Mouse (Mus musculus) large intestine, adult 2 months (tissue): ENCODE measurements around the gene Zfp106. TPM values are rescaled to one million over a fixed set of nuclear protein-coding genes. Genes with fewer than 3 reads are reported as not detected.
A peak's percentile ranks its signal among the peaks of the same experiment; 100 is the strongest.

Experiments
- DNase-seq: peaks from one replicate; pipeline ENCODE4 v3.0.0-alpha.2; 2012; ENCODE audit warnings: low read depth, low spot score
- WGBS: fragments of 180-500 bp; shearing (Covaris S2); methylation state at CpG from one replicate; pipeline ENCODE4 v1.1.7; 2018; 5-methylcytosine and 5-hydroxymethylcytosine counted together
- polyA plus RNA-seq: library from polyadenylated mRNA; depleted of rRNA; stranded (reverse); fragments of >200 nt; gene quantifications from 2 replicates; pipeline ENCODE4 v1.2.3, GENCODE M21; 2012; rRNA removed

Gene Zfp106
- polyA plus RNA-seq, 1 experiment, result 27.4 TPM

DNA sequence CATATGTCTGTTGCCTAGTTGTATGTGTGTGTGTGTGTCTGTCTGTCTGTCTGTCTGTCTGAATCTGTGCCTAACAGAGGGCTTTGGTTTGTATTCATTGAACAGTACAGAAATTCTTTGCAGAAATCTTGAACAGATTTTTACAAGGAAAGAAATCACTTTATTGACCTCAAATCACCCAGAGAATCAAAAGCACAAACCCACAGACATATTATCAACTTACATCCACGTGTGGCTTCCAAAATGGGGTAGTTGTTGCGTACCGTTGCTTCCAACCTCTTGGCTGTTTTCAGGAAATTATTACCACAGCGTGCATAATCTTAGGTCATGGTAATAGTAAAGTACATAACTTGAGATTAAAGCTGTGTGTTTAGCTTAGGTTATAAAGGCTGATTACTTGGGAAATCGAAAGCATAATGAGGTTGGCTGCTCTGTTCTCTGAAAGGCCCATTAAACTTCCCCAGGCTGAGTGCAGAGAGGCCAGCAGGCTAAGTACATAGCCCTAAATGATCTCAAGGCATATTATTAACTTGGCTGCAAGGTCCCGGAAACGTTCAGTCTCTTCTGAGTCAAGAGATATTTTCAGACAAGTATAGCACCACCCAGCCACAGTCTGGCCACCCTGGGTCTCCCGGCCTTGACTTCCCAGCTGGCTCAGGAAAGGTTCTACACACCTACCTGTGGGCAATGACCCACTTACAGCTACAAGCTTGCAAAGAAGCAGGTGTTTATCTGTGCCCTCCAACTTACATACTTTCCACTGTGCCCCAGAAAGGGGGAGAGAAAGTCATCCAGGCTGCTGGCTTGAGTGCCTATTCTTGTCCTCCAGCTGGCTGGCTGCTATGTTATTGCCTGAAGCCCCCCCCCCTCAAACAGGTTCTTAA, 80.9 kb downstream of the Zfp106 start:
- DNase-seq, result peak; percentile 62
- WGBS, result 16% methylated on average over 8 of the region's 8 CpGs

- DNase-seq, result no peak
- WGBS, result 33% methylated on average over 8 of the region's 8 CpGs
These were observed 81.7 kb downstream of the Zfp106 start for GRCm38 (mm10) chr2:120481921-120482320.

DNA sequence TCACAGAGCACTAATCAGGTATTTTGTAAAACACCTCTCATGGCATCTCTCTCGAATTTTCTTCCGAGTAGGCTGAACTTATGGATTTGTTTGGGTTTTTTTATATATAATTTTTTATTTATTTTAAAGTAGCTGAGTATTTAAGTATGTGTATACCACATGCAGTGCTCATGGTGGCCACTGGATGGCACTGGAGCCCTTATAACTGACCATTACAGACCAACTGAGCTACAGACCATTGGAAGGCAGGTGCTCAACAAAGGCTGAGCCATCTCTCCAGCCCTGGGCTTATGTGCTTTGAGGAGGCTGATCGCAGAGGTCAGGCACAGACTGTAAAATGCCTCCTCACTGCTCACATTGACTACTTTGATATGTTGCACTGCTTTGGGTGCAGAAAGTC, 85.0 kb downstream of the Zfp106 start:
- 48% methylated on average over 3 of the region's 3 CpGs for WGBS
- DNase-seq, result peak; percentile 38

GRCm38 (mm10) chr2:120476277-120477087, 87.2 kb downstream of the Zfp106 start:
- no peak for DNase-seq
- 83% methylated on average over 13 of the region's 13 CpGs for WGBS

DNA sequence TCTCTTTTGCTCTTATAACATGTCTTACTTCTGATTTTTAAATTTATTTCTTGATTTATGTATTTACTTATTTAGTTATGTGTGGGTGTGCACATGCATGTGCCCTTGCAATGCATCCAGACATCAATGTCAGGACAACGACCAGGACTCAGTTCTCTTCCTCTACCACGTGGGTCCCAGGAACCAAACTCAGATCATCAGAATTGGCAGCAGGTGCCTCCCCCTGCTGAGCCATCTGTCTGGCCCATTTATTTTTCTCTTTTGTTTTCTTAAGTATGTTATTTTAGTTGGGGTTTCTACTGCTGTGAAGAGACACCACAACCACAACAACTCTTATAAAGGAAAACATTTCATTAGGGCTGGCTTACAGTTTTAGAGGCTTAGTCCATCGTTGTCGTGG, 92.8 kb downstream of the Zfp106 start:
- no peak for DNase-seq
- WGBS, result 79% methylated on average over 4 of the region's 4 CpGs

GRCm38 (mm10) chr2:120469715-120470114, 93.9 kb downstream of the Zfp106 start:
- 81% methylated on average over 10 of the region's 10 CpGs for WGBS
- DNase-seq, result no peak

DNA sequence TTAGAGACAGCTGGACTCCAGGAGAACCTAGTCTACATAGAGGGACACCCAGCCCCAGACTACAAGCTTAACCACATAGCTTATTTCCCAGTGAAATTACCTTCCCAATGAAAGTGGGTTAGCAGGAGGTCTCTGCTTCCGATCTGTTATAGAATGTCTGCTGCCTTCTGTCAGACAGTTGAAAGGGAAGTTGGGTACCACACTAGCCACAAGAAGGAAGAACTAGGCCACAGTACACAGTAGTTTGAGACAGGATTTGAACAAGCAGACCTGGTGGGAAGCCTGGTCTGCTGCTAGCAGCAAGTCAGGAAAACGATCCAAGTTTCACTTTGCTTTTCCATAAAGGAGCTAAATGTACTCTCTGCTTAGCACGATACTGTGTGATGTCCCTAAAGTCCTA, 94.4 kb downstream of the Zfp106 start:
- 73% methylated on average over 3 of the region's 3 CpGs for WGBS
- no peak for DNase-seq

- no peak for DNase-seq
These were observed 95.6 kb downstream of the Zfp106 start for GRCm38 (mm10) chr2:120468011-120468410.

GRCm38 (mm10) chr2:120465397-120465785, 98.3 kb downstream of the Zfp106 start:
- WGBS, result 89% methylated on average over 5 of the region's 5 CpGs
- DNase-seq, result no peak

- 89% methylated on average over 2 of the region's 2 CpGs for WGBS
- no peak for DNase-seq
These were observed 98.8 kb downstream of the Zfp106 start for GRCm38 (mm10) chr2:120464732-120465396.

DNA sequence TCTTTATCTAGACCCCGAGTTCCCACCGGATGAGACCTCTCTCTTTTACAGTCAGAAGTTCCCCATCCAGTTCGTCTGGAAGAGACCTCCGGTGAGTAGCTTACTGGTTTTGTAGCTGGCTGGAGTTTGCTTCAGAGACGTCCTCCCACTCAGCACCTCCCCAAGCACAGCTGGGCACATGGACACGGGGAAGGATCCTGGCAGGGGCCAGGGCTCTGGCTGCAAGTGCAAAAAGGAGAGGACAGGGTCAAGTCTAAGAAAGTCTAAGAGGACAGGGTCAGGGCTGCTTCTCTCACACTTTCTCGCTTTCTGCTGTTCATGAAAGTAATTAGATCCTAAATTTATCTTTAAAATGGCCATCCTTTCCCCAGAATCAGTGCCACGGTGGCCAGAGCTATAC, 99.6 kb downstream of the Zfp106 start:
- DNase-seq, result no peak
- 75% methylated on average over 8 of the region's 8 CpGs for WGBS

- no peak for DNase-seq
- WGBS, result 75% methylated on average over 7 of the region's 7 CpGs
These were observed 100.3 kb downstream of the Zfp106 start for GRCm38 (mm10) chr2:120463328-120463727.

GRCm38 (mm10) chr2:120460216-120460615, 103.4 kb downstream of the Zfp106 start:
- DNase-seq, result no peak
- 84% methylated on average over 4 of the region's 4 CpGs for WGBS

Other genes with a start within 250 kb of the Zfp106 start
- gene Pla2g4f, start 249.7 kb downstream of the Zfp106 start, polyA plus RNA-seq, result 0.21 and 0.22 TPM in 2 replicates
- gene Vps39, start 210.7 kb downstream of the Zfp106 start, polyA plus RNA-seq, result 12.5 and 19.4 TPM in 2 replicates
- gene Ganc, start 159.9 kb downstream of the Zfp106 start, polyA plus RNA-seq, result 7.4 and 15.0 TPM in 2 replicates
- 8.1 and 10.3 TPM in 2 replicates for gene Tmem87a, start 159.7 kb downstream of the Zfp106 start, polyA plus RNA-seq
- 0.97 and 0.99 TPM in 2 replicates for gene Capn3, start 107.8 kb downstream of the Zfp106 start, polyA plus RNA-seq
- 7.1 and 10.1 TPM in 2 replicates for gene Snap23, start 3.8 kb upstream of the Zfp106 start, polyA plus RNA-seq
- 2.8 and 4.3 TPM in 2 replicates for gene Haus2, start 45.5 kb upstream of the Zfp106 start, polyA plus RNA-seq
- 8.8 and 13.8 TPM in 2 replicates for gene Lrrc57, start 45.7 kb upstream of the Zfp106 start, polyA plus RNA-seq
- gene Stard9, start 65.3 kb upstream of the Zfp106 start, polyA plus RNA-seq, result 1.9 and 3.8 TPM in 2 replicates